Mouse (Mus musculus) limb, embryonic 13.5 days (tissue): ENCODE data around the gene Hsd17b3. TPM values are rescaled to one million over a fixed set of nuclear protein-coding genes. Genes with fewer than 3 reads are reported as not detected.
"Not testable (repeated sequence)": the region's sequence is repeated elsewhere in the genome, so short reads cannot be mapped to it uniquely, and the experiment has no call there.

Experiments used
- ATAC-seq: fragments of 200-750 bp; cut with Nextera tagmentation; 2 replicates; pipeline ENCODE4 v1.8.0; 2017; ENCODE audit warnings: low read depth, moderate number of reproducible peaks, moderate TSS enrichment; ENCODE audit not compliant: low FRiP score
- H3K27ac ChIP-seq: fragments of 300-500 bp; sonication (generic); 2 replicates; pipeline ENCODE4 v1.5.1; 2015; ENCODE audit warnings: inconsistent platforms, mild to moderate bottlenecking, moderate library complexity
- H3K27me3 ChIP-seq: fragments of 300-500 bp; sonication (generic); 2 replicates; pipeline ENCODE4 v1.6.1; 2015; ENCODE audit warnings: mild to moderate bottlenecking, inconsistent platforms
- H3K36me3 ChIP-seq: fragments of 300-500 bp; sonication (generic); 2 replicates; pipeline ENCODE4 v1.6.1; 2015; ENCODE audit warnings: inconsistent platforms, mild to moderate bottlenecking, moderate library complexity
- H3K4me1 ChIP-seq: fragments of 300-500 bp; sonication (generic); 2 replicates; pipeline ENCODE4 v1.6.1; 2015; ENCODE audit warnings: inconsistent platforms
- H3K4me2 ChIP-seq: fragments of 300-500 bp; sonication (generic); replicated peaks from 2 replicates; pipeline ENCODE4 v1.6.1; 2015; ENCODE audit warnings: inconsistent platforms, mild to moderate bottlenecking, moderate library complexity
- H3K4me3 ChIP-seq: fragments of 300-500 bp; sonication (generic); 2 replicates; pipeline ENCODE4 v1.5.1; 2015; ENCODE audit warnings: moderate library complexity, mild to moderate bottlenecking, inconsistent platforms
- H3K9ac ChIP-seq: fragments of 300-500 bp; sonication (generic); 2 replicates; pipeline ENCODE4 v1.6.1; 2015; ENCODE audit warnings: mild to moderate bottlenecking, inconsistent platforms
- H3K9me3 ChIP-seq: fragments of 300-500 bp; sonication (generic); 2 replicates; pipeline ENCODE4 v1.6.1; 2016; ENCODE audit warnings: inconsistent platforms
- WGBS: fragments of 180-500 bp; shearing (Covaris S2); methylation state at CpG from one replicate; pipeline ENCODE4 v1.1.7; 2015; 5-methylcytosine and 5-hydroxymethylcytosine counted together
- polyA plus RNA-seq: library from polyadenylated mRNA; unstranded; fragments of >200 nt; fragmentation: Nextera tagmentation; extraction: Ambion mirVana; gene quantifications from 2 replicates; pipeline ENCODE4 v1.2.1, GENCODE M21; 2015

Gene Hsd17b3
- polyA plus RNA-seq, 1 experiment from 2014 or later: not detected

GRCm38 (mm10) chr13:64081012-64081919 is 7.8 kb downstream of the Hsd17b3 start:
- Histone ChIP-seq H3K4me3 (no peak overlapping the region), H3K9me3 (no peaks in the 10 kb centered on the region), H3K9ac (peak overlapping the region; percentile 31; the same call in 1 of the 2 replicates), H3K4me1 (peaks cover 12% of the 10 kb centered on the region), H3K36me3 (no peaks in the 10 kb centered on the region), H3K27me3 (no peaks in the 10 kb centered on the region), H3K4me2 (0 out of 2 replicates have a peak overlapping the region, but pooled peaks have one; percentile 7), H3K27ac (no peak overlapping the region)
- WGBS: 49% methylated on average over 16 of the region's 16 CpGs
- no peak for ATAC-seq

- WGBS: 88% methylated on average over 5 of the region's 5 CpGs
- Histone ChIP-seq H3K27me3 (no peaks in the 10 kb centered on the region), H3K4me1 (peaks cover 12% of the 10 kb centered on the region), H3K4me3 (no peak overlapping the region), H3K9me3 (no peaks in the 10 kb centered on the region), H3K27ac (no peak overlapping the region), H3K4me2 (no peak overlapping the region), H3K9ac (no peak overlapping the region), H3K36me3 (no peaks in the 10 kb centered on the region)
- ATAC-seq: no peak
Observed at GRCm38 (mm10) chr13:64077591-64077990, 11.4 kb downstream of the Hsd17b3 start.

- no peak overlapping the region for H3K27ac ChIP-seq
- no peak overlapping the region for H3K4me3 ChIP-seq
- peaks cover 2% of the 10 kb centered on the region; the same call in 1 of the 2 replicates for H3K4me1 ChIP-seq
- H3K9ac ChIP-seq: no peak overlapping the region
- no peaks in the 10 kb centered on the region for H3K9me3 ChIP-seq
- 82% methylated on average over 4 of the region's 4 CpGs for WGBS
- no peak overlapping the region for H3K4me2 ChIP-seq
- no peaks in the 10 kb centered on the region for H3K36me3 ChIP-seq
- ATAC-seq: no peak
- no peaks in the 10 kb centered on the region for H3K27me3 ChIP-seq
Observed at GRCm38 (mm10) chr13:64076074-64076473, 13.0 kb downstream of the Hsd17b3 start.

GRCm38 (mm10) chr13:64066653-64067052 is 22.4 kb downstream of the Hsd17b3 start:
- H3K9ac ChIP-seq: no peak overlapping the region
- H3K27me3 ChIP-seq: peaks cover 2% of the 10 kb centered on the region; the same call in 1 of the 2 replicates
- H3K4me1 ChIP-seq: peaks cover 14% of the 10 kb centered on the region
- H3K4me3 ChIP-seq: no peak overlapping the region
- ATAC-seq: no peak; the same call in none of the 2 replicates
- no peak overlapping the region for H3K4me2 ChIP-seq
- 8% methylated on average over 3 of the region's 3 CpGs for WGBS
- H3K27ac ChIP-seq: no peak overlapping the region
- H3K36me3 ChIP-seq: no peaks in the 10 kb centered on the region
- no peaks in the 10 kb centered on the region for H3K9me3 ChIP-seq

- peaks cover 14% of the 10 kb centered on the region for H3K4me1 ChIP-seq
- no peaks in the 10 kb centered on the region for H3K9me3 ChIP-seq
- peaks cover 2% of the 10 kb centered on the region; the same call in 1 of the 2 replicates for H3K27me3 ChIP-seq
- no peaks in the 10 kb centered on the region for H3K36me3 ChIP-seq
- H3K27ac ChIP-seq: no peak overlapping the region
- H3K4me3 ChIP-seq: no peak overlapping the region
- no peak overlapping the region for H3K9ac ChIP-seq
- H3K4me2 ChIP-seq: no peak overlapping the region
- no peak for ATAC-seq
Observed at GRCm38 (mm10) chr13:64064276-64064675, 24.8 kb downstream of the Hsd17b3 start.

GRCm38 (mm10) chr13:64060935-64061506 is 28.0 kb downstream of the Hsd17b3 start:
- H3K9me3 ChIP-seq: no peaks in the 10 kb centered on the region

GRCm38 (mm10) chr13:64053959-64054358 is 35.1 kb downstream of the Hsd17b3 start:
- ATAC-seq: no peak
- Histone ChIP-seq H3K9ac (no peak overlapping the region), H3K36me3 (no peaks in the 10 kb centered on the region), H3K4me1 (no peaks in the 10 kb centered on the region), H3K27me3 (no peaks in the 10 kb centered on the region), H3K4me3 (no peak overlapping the region), H3K27ac (no peak overlapping the region), H3K4me2 (no peak overlapping the region), H3K9me3 (peaks cover 14% of the 10 kb centered on the region)
- 82% methylated on average over 1 of the region's 1 CpGs for WGBS

More at GRCm38 (mm10) chr13:64060935-64061506, 28.0 kb downstream of the Hsd17b3 start:
- Histone ChIP-seq H3K9ac (no peak overlapping the region), H3K27me3 (peaks cover 2% of the 10 kb centered on the region; the same call in 1 of the 2 replicates), H3K27ac (no peak overlapping the region), H3K4me2 (no peak overlapping the region), H3K4me3 (no peak overlapping the region), H3K4me1 (peaks cover 4% of the 10 kb centered on the region), H3K36me3 (no peaks in the 10 kb centered on the region)
- ATAC-seq: no peak
- WGBS: 80% methylated on average over 5 of the region's 5 CpGs

- not testable (repeated sequence) for H3K36me3 ChIP-seq, H3K27ac ChIP-seq, H3K4me1 ChIP-seq, H3K4me3 ChIP-seq, H3K4me2 ChIP-seq, H3K9ac ChIP-seq, ATAC-seq, H3K27me3 ChIP-seq
- 83% methylated on average over 2 of the region's 2 CpGs for WGBS
- peaks cover 14% of the 10 kb centered on the region for H3K9me3 ChIP-seq
Observed at GRCm38 (mm10) chr13:64052281-64052680, 36.7 kb downstream of the Hsd17b3 start.

- no peaks in the 10 kb centered on the region for H3K36me3 ChIP-seq
- 61% methylated on average over 4 of the region's 4 CpGs for WGBS
- peaks cover 14% of the 10 kb centered on the region for H3K9me3 ChIP-seq
- H3K4me2 ChIP-seq: no peak overlapping the region
- no peaks in the 10 kb centered on the region for H3K27me3 ChIP-seq
- no peak overlapping the region for H3K9ac ChIP-seq
- H3K27ac ChIP-seq: no peak overlapping the region
- ATAC-seq: no peak
- H3K4me3 ChIP-seq: no peak overlapping the region
- no peaks in the 10 kb centered on the region for H3K4me1 ChIP-seq
Observed at GRCm38 (mm10) chr13:64050895-64051294, 38.1 kb downstream of the Hsd17b3 start.

GRCm38 (mm10) chr13:64049535-64049934 is 39.5 kb downstream of the Hsd17b3 start:
- H3K9me3 ChIP-seq: peaks cover 12% of the 10 kb centered on the region
- H3K4me2 ChIP-seq: no peak overlapping the region
- no peak for ATAC-seq
- no peaks in the 10 kb centered on the region for H3K36me3 ChIP-seq
- no peaks in the 10 kb centered on the region for H3K27me3 ChIP-seq
- no peak overlapping the region for H3K27ac ChIP-seq
- no peak overlapping the region for H3K9ac ChIP-seq
- H3K4me1 ChIP-seq: no peaks in the 10 kb centered on the region
- H3K4me3 ChIP-seq: no peak overlapping the region

GRCm38 (mm10) chr13:64048467-64048866 is 40.6 kb downstream of the Hsd17b3 start:
- WGBS: 90% methylated on average over 2 of the region's 2 CpGs
- Histone ChIP-seq H3K9ac (no peak overlapping the region), H3K9me3 (peaks cover 8% of the 10 kb centered on the region), H3K4me2 (no peak overlapping the region), H3K27me3 (no peaks in the 10 kb centered on the region), H3K4me3 (no peak overlapping the region), H3K36me3 (no peaks in the 10 kb centered on the region), H3K4me1 (no peaks in the 10 kb centered on the region), H3K27ac (no peak overlapping the region)
- ATAC-seq: no peak

GRCm38 (mm10) chr13:64039976-64040375 is 49.1 kb downstream of the Hsd17b3 start:
- ATAC-seq: no peak
- H3K36me3 ChIP-seq: no peaks in the 10 kb centered on the region
- H3K4me1 ChIP-seq: peaks cover 20% of the 10 kb centered on the region
- no peaks in the 10 kb centered on the region for H3K9me3 ChIP-seq
- no peak overlapping the region for H3K4me3 ChIP-seq
- 27% methylated on average over 10 of the region's 10 CpGs for whole genome bisulfite sequencing
- H3K27ac ChIP-seq: no peak overlapping the region; the same call in 1 of the 2 replicates
- no peak overlapping the region for H3K9ac ChIP-seq
- H3K4me2 ChIP-seq: no peak overlapping the region
- 0 out of 2 replicates have a peak, but pooled peaks cover 3% of the 10 kb centered on the region for H3K27me3 ChIP-seq
